Mouse (Mus musculus) kidney, adult 2 months (tissue): Measurements from ENCODE around the gene Rreb1. TPM values are rescaled to one million over a fixed set of nuclear protein-coding genes. Genes with fewer than 3 reads are reported as not detected.
A peak's percentile ranks its signal among the peaks of the same experiment; 100 is the strongest.

Experiments used
- DNase-seq: peaks from one replicate; pipeline ENCODE4 v3.0.0; 2021
- H3K27ac ChIP-seq: fragments of 200-500 bp; 2 replicates; pipeline ENCODE4 v1.5.1; 2012; ENCODE audit warnings: low read depth, low read length, control low read depth, inconsistent platforms; ENCODE audit not compliant: insufficient read depth
- H3K27me3 ChIP-seq: fragments of 200-500 bp; replicated peaks from 2 replicates; pipeline ENCODE4 v1.6.1; 2012; ENCODE audit warnings: mild to moderate bottlenecking, moderate library complexity, low read length, inconsistent platforms; ENCODE audit not compliant: control insufficient read depth, insufficient read depth
- H3K36me3 ChIP-seq: fragments of 200-500 bp; 2 replicates; pipeline ENCODE4 v1.6.1; 2012; ENCODE audit warnings: mild to moderate bottlenecking, moderate library complexity, low read length, inconsistent platforms; ENCODE audit not compliant: control insufficient read depth, insufficient read depth
- H3K4me1 ChIP-seq: fragments of 200-500 bp; 2 replicates; pipeline ENCODE4 v1.6.1; 2011; ENCODE audit warnings: low read length; ENCODE audit not compliant: control insufficient read depth, insufficient read depth
- H3K4me3 ChIP-seq: fragments of 200-500 bp; 2 replicates; pipeline ENCODE4 v1.5.1; 2011; ENCODE audit warnings: mild to moderate bottlenecking, low read depth, low read length, control low read depth; ENCODE audit not compliant: insufficient read depth
- CTCF ChIP-seq: fragments of 200-500 bp; conservative IDR thresholded peaks from 2 replicates; pipeline ENCODE4 v1.5.1; 2011; ENCODE audit warnings: low read depth, mild to moderate bottlenecking, control low read depth, low read length, moderate library complexity, mixed read lengths; ENCODE audit not compliant: insufficient read depth, insufficient read length
- POLR2A ChIP-seq: fragments of 200-500 bp; IDR thresholded peaks from one replicate; pipeline ENCODE4 v1.6.1; 2011; ENCODE audit warnings: low read depth, low read length, control low read depth
- WGBS: fragments of 180-500 bp; shearing (Covaris S2); methylation state at CpG from one replicate; pipeline ENCODE4 v1.1.7; 2018; 5-methylcytosine and 5-hydroxymethylcytosine counted together
- polyA plus RNA-seq: library from polyadenylated mRNA; depleted of rRNA; stranded (reverse); fragments of >200 nt; gene quantifications from 2 replicates; pipeline ENCODE4 v1.2.3, GENCODE M21; 2012

Rreb1 gene
- polyA plus RNA-seq, 1 experiment: 16.7 TPM

DNA sequence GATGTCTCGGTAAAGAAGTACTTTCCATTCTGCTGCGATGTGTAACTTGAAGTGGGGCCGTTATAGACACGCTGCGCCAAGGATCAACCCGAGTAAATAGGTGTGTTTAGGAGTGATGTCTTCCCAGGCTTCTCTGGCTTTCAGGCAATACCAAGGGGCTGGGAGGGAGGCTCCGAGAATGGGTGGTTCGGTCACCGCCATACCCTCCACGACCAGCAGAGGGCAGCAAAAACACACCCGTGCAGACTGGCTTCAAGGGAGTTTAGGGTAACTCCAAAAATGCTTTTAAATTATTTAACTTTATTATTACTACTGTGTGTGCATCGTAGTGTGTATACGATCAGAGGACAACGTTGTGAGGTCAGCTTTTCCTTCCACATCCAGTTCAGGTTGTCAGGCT lies 191.1 kb downstream of the Rreb1 start:
- H3K27me3 ChIP-seq: no peaks in the 10 kb centered on the region
- TF ChIP-seq CTCF (peak; percentile 86), POLR2A (no peak)
- DNase-seq: peak; percentile 82

DNA sequence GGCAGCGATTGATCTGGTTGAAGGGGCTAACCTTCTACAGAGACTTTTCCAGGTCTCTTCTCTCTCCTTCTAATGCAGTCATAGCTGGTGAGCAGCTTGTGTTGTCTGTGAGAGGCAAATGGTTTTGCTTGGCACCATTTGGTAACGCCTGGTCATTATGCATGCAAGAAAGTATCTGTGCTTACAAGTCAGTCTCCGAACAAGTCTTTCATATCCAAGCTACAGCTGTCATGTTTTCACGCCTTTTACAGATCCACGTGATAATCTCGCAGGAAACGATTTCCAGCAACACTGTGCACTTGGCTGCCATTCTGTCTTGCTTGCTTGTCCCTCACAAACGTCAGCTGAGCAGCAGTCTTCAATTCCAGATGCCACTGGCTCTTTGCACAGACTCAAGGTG lies 191.8 kb downstream of the Rreb1 start:
- Histone ChIP-seq H3K27ac (no peak overlapping the region), H3K27me3 (no peaks in the 10 kb centered on the region), H3K4me3 (no peak overlapping the region), H3K36me3 (no peaks in the 10 kb centered on the region), H3K4me1 (no peaks in the 10 kb centered on the region)
- TF ChIP-seq POLR2A (no peak), CTCF (no peak)
- 77% methylated on average over 8 of the region's 8 CpGs for WGBS
- DNase-seq: no peak

More for the DNA sequence above, 191.1 kb downstream of the Rreb1 start:
- H3K4me3 ChIP-seq: no peak overlapping the region
- no peaks in the 10 kb centered on the region for H3K36me3 ChIP-seq
- no peak overlapping the region for H3K27ac ChIP-seq
- H3K4me1 ChIP-seq: no peaks in the 10 kb centered on the region
- 7% methylated on average over 14 of the region's 14 CpGs for WGBS

DNA sequence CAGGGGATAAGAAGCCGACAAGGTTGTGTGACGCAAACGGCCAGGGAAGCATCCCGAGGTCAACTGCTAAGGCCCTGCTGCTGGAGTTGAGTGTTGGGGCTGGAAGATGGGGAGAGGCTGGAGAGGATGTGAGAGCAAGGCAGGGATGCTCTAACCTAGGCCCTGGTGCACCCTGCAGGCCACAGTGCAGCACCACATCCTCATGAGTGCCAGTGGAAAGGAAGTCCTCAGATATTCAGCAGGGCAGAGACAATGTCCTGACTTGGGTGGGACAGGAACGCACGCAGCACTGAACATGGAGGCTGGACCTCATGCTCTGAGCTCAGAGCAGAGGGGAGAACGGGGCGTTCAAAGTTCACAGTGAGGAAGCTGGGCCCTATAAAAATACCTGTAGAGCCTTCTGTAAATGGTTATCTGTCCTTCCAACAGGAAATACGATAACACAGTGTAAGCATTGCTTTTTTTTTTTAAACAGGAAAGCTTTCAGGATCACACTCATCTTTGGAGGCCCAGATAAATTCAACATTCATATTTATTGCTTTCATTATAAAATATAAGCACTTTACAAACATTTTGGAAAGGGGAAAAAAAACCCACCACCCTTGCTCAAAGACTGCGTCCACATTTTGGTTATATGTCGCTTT lies 192.8 kb downstream of the Rreb1 start:
- H3K4me1 ChIP-seq: no peaks in the 10 kb centered on the region
- no peak overlapping the region for H3K4me3 ChIP-seq
- TF ChIP-seq CTCF (peak; percentile 44), POLR2A (no peak)
- no peaks in the 10 kb centered on the region for H3K27me3 ChIP-seq
- H3K36me3 ChIP-seq: no peaks in the 10 kb centered on the region
- H3K27ac ChIP-seq: no peak overlapping the region
- 56% methylated on average over 11 of the region's 11 CpGs for WGBS
- DNase-seq: no peak

GRCm38 (mm10) chr13:37974036-37974435 lies 195.8 kb downstream of the Rreb1 start:
- Histone ChIP-seq H3K4me3 (no peak overlapping the region), H3K4me1 (no peaks in the 10 kb centered on the region), H3K36me3 (peaks cover 1% of the 10 kb centered on the region; the same call in 1 of the 2 replicates), H3K27ac (no peak overlapping the region), H3K27me3 (no peaks in the 10 kb centered on the region)
- 84% methylated on average over 6 of the region's 6 CpGs for WGBS
- no peak for DNase-seq
- TF ChIP-seq CTCF (no peak), POLR2A (no peak)

DNA sequence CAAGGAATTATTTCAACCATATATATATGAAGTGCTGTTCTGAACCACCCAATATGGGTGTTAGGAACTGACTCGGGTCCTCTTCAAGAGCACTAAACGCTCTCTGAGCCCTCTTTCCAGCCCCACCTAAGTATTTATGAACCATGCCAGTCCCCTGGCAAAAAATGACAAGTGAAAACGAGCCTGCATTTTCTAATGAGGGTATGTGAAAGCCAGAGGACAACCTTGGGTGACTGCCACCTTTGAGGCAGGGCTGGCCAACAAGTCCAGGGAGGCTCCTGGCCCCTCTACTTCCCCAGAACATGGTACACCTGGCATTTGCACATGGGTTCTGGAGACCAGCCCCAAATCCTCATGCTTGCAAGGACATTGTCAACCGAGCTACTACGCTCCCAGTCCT lies 196.5 kb downstream of the Rreb1 start:
- no peak overlapping the region for H3K27ac ChIP-seq
- no peaks in the 10 kb centered on the region for H3K27me3 ChIP-seq
- H3K36me3 ChIP-seq: peaks cover 1% of the 10 kb centered on the region; the same call in 1 of the 2 replicates
- 79% methylated on average over 5 of the region's 5 CpGs for WGBS
- H3K4me3 ChIP-seq: no peak overlapping the region
- no peak for TF ChIP-seq POLR2A
- no peak for TF ChIP-seq CTCF
- DNase-seq: no peak
- no peaks in the 10 kb centered on the region for H3K4me1 ChIP-seq

GRCm38 (mm10) chr13:37979506-37979905 lies 201.3 kb downstream of the Rreb1 start:
- H3K36me3 ChIP-seq: peaks cover 11% of the 10 kb centered on the region
- 92% methylated on average over 12 of the region's 12 CpGs for WGBS

GRCm38 (mm10) chr13:37980346-37980745 lies 202.1 kb downstream of the Rreb1 start:
- Histone ChIP-seq H3K36me3 (peaks cover 15% of the 10 kb centered on the region), H3K27ac (no peak overlapping the region), H3K27me3 (no peaks in the 10 kb centered on the region), H3K4me1 (no peaks in the 10 kb centered on the region), H3K4me3 (no peak overlapping the region)
- DNase-seq: no peak
- 93% methylated on average over 10 of the region's 10 CpGs for WGBS
- TF ChIP-seq POLR2A: no peak
- no peak for TF ChIP-seq CTCF

More at GRCm38 (mm10) chr13:37979506-37979905, 201.3 kb downstream of the Rreb1 start:
- H3K4me3 ChIP-seq: no peak overlapping the region
- H3K27ac ChIP-seq: no peak overlapping the region
- no peaks in the 10 kb centered on the region for H3K4me1 ChIP-seq
- TF ChIP-seq CTCF (no peak), POLR2A (no peak)
- H3K27me3 ChIP-seq: no peaks in the 10 kb centered on the region
- DNase-seq: no peak
